Mouse (Mus musculus): ENCODE data around the gene Dennd5a.
"Not testable (repeated sequence)": the region's sequence is repeated elsewhere in the genome, so short reads cannot be mapped to it uniquely, and the experiment has no call there.

Gene Dennd5a

GRCm38 (mm10) chr7:109959716-109960612 is at the start of gene Dennd5a:
TSS of gene Dennd5a (minus strand) at chr7:109960470.
- peak; percentile 73 to 86 for DNase-seq

DNA sequence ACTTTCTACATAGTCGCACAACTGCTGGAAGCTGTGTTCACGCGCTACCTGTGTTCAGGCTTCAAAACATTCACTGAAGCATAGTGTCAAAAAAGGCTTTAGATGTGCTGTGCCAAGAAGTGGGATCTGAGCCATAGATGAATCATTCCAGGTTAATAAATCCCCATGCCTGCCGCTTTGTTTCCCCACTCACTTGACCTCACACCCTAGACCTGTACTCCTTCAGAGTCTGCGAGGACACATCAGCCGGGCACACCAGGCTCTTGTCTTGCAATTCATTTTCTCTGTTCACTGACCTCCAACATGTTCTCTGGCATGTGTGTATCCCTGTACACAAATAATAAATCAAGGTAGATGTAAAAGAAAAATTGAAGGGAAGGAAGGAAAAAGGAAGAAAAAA is 48.8 kb upstream of the Dennd5a start:
- DNase-seq, result peak in 1 of 2 experiments; percentile 11

DNA sequence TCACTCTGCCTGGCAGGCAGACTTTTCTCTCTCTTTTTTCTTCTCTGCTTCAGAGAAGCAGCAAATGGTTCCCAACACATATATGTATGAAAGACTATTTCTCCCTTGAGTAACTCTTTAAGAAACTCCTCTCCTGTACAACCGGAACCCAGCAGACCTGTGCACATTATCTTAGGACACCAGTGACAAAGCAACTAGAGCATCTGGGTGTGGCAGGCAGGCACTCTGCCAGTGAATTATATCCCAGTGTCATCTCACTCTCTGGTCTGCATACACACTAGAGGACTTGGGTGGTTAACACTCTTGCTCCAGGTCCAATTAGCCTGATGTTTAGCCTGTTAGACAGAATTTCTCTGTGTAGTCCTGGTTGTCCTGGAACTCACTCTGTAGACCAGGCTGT is 48.2 kb upstream of the Dennd5a start:
- DNase-seq, result no peak

DNA sequence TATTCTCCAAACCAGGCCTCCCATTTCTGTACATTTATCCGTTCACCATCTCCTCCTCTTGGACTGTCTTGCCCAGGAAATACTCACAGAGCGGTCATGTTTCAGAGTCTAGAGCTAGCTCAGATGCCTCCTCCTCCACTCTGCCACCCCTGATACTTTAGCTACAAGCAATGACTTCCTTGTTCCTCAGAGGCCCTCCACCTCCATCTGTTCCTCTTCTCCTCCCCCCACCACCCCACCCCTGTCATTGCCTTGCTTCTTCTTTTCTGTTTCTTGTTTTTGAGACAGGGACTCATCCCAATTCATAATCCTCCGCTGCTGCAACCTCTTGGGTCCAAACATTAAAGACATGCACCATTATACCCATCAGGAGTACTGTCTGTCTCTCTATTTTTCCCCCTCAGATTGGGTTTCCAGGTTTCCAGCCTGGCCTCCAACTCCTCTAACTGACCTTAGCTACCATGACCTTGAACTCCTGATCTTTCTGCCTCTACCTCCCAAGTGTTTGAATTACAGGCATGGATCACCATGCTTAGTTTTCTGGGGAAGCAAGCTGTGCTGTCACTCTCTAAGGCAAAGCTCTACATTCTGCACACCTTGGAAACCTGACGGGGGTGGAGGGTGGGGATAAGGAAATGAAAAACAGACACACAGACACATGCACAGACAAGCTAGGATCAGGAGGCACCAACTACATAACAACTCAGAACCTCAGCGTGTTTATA is 46.4 kb upstream of the Dennd5a start:
- DNase-seq, result no peak

GRCm38 (mm10) chr7:110005976-110006375 is 45.7 kb upstream of the Dennd5a start:
- DNase-seq, result no peak

DNA sequence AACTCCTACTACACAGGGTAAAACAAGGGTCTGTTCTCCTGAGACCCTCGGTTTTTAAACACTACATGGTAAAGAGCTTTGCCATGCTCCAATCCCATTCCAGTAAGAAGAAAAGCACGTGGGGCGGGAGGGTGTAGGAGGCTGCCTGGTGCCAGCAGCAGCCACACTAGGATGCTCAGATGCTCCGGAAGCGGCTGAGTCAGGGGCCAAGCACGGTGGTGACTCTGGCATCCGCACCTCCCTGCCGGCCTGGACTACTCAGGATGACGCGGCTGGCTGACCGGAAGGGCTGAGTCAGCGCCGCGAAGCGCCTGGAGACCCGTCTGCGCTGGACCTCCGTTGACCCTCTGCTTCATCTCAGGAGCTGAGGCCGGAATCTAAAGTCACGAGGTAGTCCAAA is 42.7 kb upstream of the Dennd5a start:
- peak; percentile 85 to 88 for DNase-seq

DNA sequence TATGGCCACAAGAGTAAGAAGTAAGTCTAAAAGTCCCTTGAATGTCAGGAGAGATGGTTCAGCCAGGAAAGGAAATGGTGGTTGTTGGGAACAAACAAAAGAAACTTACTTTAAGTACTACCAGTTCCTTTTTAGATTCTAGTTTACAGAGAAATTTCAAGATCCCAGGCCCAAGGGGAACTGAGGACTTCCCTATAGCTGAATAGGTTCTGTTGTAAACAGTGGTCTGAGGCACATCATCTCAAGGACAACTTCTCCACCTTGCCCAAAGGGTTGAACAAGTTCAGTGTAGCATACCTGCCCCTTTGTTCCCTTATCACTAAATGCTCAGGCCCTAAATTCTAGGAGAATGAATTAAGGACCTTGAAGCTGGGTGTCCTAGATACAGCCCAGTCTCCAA is 41.8 kb upstream of the Dennd5a start:
- no peak for DNase-seq

- DNase-seq, result no peak
Measured at GRCm38 (mm10) chr7:109998388-109998787, 38.1 kb upstream of the Dennd5a start.

DNA sequence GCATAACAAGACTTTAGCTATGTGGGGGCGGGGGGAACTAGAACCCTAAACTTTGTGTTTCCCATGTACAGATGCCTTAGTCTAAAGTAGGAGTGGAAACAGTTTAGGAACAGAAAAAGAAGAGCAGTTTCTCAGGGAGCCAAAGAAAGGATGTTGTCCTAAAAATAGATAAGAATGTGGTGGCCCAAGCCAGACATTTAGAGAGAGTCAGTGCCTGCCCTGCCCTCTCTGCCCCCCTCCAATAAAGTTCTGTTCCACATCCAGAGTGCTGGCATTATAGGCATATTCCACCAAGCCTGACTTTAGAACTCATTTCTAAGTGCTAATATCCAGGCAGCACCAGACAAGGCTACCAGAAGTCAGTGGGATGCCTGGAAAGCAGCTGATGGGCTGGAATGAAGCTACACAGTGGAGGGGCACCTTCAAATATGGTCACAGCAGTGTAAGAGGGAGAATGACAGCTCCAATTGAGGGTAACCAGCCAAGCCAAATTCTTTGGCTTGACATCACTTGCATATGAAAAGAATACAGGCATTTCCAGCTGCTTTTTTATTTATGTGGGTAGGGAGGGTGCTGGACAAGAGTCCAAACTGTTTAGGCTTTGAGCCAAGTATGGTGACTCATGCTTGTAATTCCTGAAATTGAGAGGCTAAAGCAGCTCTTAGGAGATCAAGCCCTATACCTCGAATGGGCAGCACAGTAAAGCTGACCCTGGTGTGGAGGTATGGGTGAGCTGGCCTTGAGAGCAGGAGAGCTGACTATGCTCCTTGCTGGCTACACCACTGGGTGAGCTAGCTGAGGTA is 33.1 kb upstream of the Dennd5a start:
- peak; percentile 57 to 80 for DNase-seq

GRCm38 (mm10) chr7:109991286-109991685 is 31.0 kb upstream of the Dennd5a start:
- no peak for DNase-seq

GRCm38 (mm10) chr7:109986775-109987174 is 26.5 kb upstream of the Dennd5a start, which contains the start of gene Tmem41b:
TSS of gene Tmem41b (minus strand) at chr7:109986929.
- not testable (repeated sequence) for DNase-seq

GRCm38 (mm10) chr7:109986133-109986669 is 25.9 kb upstream of the Dennd5a start:
- DNase-seq, result peak; percentile 100

DNA sequence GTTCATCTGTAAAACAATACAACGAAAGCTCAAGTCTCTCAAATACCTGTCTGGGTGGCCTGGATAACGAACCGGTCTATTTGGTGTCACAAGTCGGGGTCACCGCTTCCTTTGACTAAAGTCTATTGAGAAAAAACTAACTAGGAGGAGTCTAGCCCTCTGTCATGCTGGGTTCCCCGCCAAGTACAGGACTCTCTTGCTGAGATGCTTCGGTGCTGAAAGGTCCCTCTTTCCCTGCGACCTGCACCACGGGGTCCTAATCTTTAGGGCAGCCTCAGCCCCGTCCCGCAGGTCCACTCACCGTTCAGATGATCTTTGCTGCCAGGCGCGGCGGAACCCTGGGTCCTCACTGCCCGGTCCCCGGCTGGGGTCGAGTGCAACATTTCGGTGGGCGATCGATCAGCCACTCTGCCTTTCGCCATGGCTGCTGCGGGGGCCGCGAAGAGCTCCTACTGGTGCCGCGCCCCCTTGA is 25.4 kb upstream of the Dennd5a start:
- DNase-seq, result peak in 1 of 2 experiments; percentile 49

- DNase-seq, result not testable (repeated sequence)
Measured at GRCm38 (mm10) chr7:109984608-109985007, 24.3 kb upstream of the Dennd5a start.

GRCm38 (mm10) chr7:109977131-109977530 is 16.9 kb upstream of the Dennd5a start:
- DNase-seq, result peak in 1 of 2 experiments; percentile 65

- DNase-seq, result no peak
Measured at GRCm38 (mm10) chr7:109975966-109976715, 15.9 kb upstream of the Dennd5a start.

GRCm38 (mm10) chr7:109969542-109969941 is 9.3 kb upstream of the Dennd5a start:
- no peak for DNase-seq

- DNase-seq, result peak in 1 of 2 experiments; percentile 54
Measured at GRCm38 (mm10) chr7:109968924-109969450, 8.7 kb upstream of the Dennd5a start.

- DNase-seq, result no peak
Measured at GRCm38 (mm10) chr7:109967805-109968579, 7.7 kb upstream of the Dennd5a start.

GRCm38 (mm10) chr7:109965658-109966057 is 5.4 kb upstream of the Dennd5a start:
- DNase-seq, result no peak

DNA sequence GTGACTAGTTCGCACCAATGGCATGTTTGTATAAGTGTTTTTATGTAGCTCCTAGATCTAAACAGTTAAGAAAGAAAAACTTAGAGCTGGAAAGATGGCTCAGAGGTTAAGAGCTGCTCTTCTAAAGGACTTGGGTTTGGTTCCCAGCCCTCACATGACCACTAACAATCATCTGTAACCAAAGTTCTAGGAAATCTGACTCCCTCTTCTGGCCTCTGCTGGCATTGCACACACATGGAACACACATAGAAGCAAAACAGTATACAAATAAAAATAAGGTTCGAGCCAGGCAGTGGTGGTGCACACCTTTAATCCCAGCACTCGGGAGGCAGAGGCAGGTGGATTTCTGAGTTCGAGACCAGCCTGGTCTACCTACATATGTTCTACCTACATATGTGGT is 3.4 kb upstream of the Dennd5a start:
- no peak for DNase-seq
